Mouse (Mus musculus): ENCODE measurements at regions not wholly inside any gene's neighbourhood (a gene's known extent, or its start where the extent isn't known, plus 50 kb on each side); places are given as distances from the start of the nearest gene placed in this dataset.

- H3K4me2 ChIP-seq (ENCODE audit: low read length) = no peak overlapping the region
- H3K4me1 ChIP-seq (ENCODE audit: control insufficient read depth, insufficient read depth, low read length) = 0 out of 2 replicates have a peak, but pooled peaks cover 5% of the 10 kb centered on the region
- H3K4me3 ChIP-seq (ENCODE audit: low read depth, low read length) = no peak overlapping the region
- H3K9me3 ChIP-seq (replicated peaks; ENCODE audit: control insufficient read depth, low read length, poor library complexity, severe bottlenecking) = no peaks in the 10 kb centered on the region
- H3K36me3 ChIP-seq (ENCODE audit: control insufficient read depth, insufficient read depth, low read length) = no peaks in the 10 kb centered on the region
- no peak overlapping the region for H3K9ac ChIP-seq (ENCODE audit: low read depth, low read length)
- no peaks in the 10 kb centered on the region for H3K27me3 ChIP-seq (ENCODE audit: control insufficient read depth, insufficient read depth, low read depth, low read length)
- no peak for ATAC-seq
- H3K27ac ChIP-seq (ENCODE audit: low read length) = no peak overlapping the region
- 73% methylated on average over 12 of the region's 12 CpGs for WGBS
These were observed 55.8 kb upstream of the Daam1 start for GRCm38 (mm10) chr12:71775126-71775525.

GRCm38 (mm10) chr12:71778137-71778536 is 52.7 kb upstream of the Daam1 start:
- 0 out of 2 replicates have a peak overlapping the region, but pooled peaks have one; percentile 5 for H3K9ac ChIP-seq (ENCODE audit: low read depth, low read length)
- peak; percentile 54; the same call in 1 of the 2 replicates for ATAC-seq
- peak overlapping the region; percentile 49 for H3K4me2 ChIP-seq (ENCODE audit: low read length)
- H3K9me3 ChIP-seq (replicated peaks; ENCODE audit: control insufficient read depth, low read length, poor library complexity, severe bottlenecking) = no peaks in the 10 kb centered on the region
- H3K4me1 ChIP-seq (ENCODE audit: control insufficient read depth, insufficient read depth, low read length) = 0 out of 2 replicates have a peak, but pooled peaks cover 5% of the 10 kb centered on the region
- 35% methylated on average over 14 of the region's 14 CpGs for WGBS
- H3K27ac ChIP-seq (ENCODE audit: low read length) = no peak overlapping the region
- H3K27me3 ChIP-seq (ENCODE audit: control insufficient read depth, insufficient read depth, low read depth, low read length) = no peaks in the 10 kb centered on the region
- peak overlapping the region; percentile 13 for H3K4me3 ChIP-seq (ENCODE audit: low read depth, low read length)
- no peaks in the 10 kb centered on the region for H3K36me3 ChIP-seq (ENCODE audit: control insufficient read depth, insufficient read depth, low read length)

GRCm38 (mm10) chr12:71778948-71779347 is 51.9 kb upstream of the Daam1 start:
- Histone ChIP-seq H3K9me3 (replicated peaks; ENCODE audit: control insufficient read depth, low read length, poor library complexity, severe bottlenecking) (no peaks in the 10 kb centered on the region), H3K9ac (ENCODE audit: low read depth, low read length) (no peak overlapping the region), H3K4me2 (ENCODE audit: low read length) (no peak overlapping the region), H3K27me3 (ENCODE audit: control insufficient read depth, insufficient read depth, low read depth, low read length) (no peaks in the 10 kb centered on the region), H3K4me1 (ENCODE audit: control insufficient read depth, insufficient read depth, low read length) (0 out of 2 replicates have a peak, but pooled peaks cover 5% of the 10 kb centered on the region), H3K4me3 (ENCODE audit: low read depth, low read length) (no peak overlapping the region), H3K36me3 (ENCODE audit: control insufficient read depth, insufficient read depth, low read length) (no peaks in the 10 kb centered on the region), H3K27ac (ENCODE audit: low read length) (no peak overlapping the region)
- 86% methylated on average over 3 of the region's 3 CpGs for WGBS
- no peak for ATAC-seq

- Histone ChIP-seq H3K4me1 (ENCODE audit: control insufficient read depth, insufficient read depth, low read length) (0 out of 2 replicates have a peak, but pooled peaks cover 5% of the 10 kb centered on the region), H3K4me3 (ENCODE audit: low read depth, low read length) (no peak overlapping the region), H3K36me3 (ENCODE audit: control insufficient read depth, insufficient read depth, low read length) (no peaks in the 10 kb centered on the region), H3K27ac (ENCODE audit: low read length) (no peak overlapping the region), H3K9me3 (replicated peaks; ENCODE audit: control insufficient read depth, low read length, poor library complexity, severe bottlenecking) (no peaks in the 10 kb centered on the region), H3K27me3 (ENCODE audit: control insufficient read depth, insufficient read depth, low read depth, low read length) (no peaks in the 10 kb centered on the region), H3K4me2 (ENCODE audit: low read length) (no peak overlapping the region), H3K9ac (ENCODE audit: low read depth, low read length) (no peak overlapping the region)
- 43% methylated on average over 6 of the region's 6 CpGs for WGBS
- no peak for ATAC-seq
These were observed 51.5 kb upstream of the Daam1 start for GRCm38 (mm10) chr12:71779418-71779817.
